Mouse (Mus musculus) cortical plate, adult 2 months (tissue): ENCODE data around the gene Ptch2.

Experiments
- CTCF ChIP-seq: fragments of 200-500 bp; IDR thresholded peaks from 2 replicates; pipeline ENCODE4 v1.5.1; 2011; ENCODE audit warnings: mild to moderate bottlenecking, control low read depth, low read length; ENCODE audit not compliant: insufficient read depth; ENCODE audit errors: extremely low read depth
- POLR2A ChIP-seq: fragments of 200-500 bp; IDR thresholded peaks from 2 replicates; pipeline ENCODE4 v1.6.1; 2011; ENCODE audit warnings: mild to moderate bottlenecking, low read length, control low read depth; ENCODE audit not compliant: insufficient read depth; ENCODE audit errors: extremely low read depth

DNA sequence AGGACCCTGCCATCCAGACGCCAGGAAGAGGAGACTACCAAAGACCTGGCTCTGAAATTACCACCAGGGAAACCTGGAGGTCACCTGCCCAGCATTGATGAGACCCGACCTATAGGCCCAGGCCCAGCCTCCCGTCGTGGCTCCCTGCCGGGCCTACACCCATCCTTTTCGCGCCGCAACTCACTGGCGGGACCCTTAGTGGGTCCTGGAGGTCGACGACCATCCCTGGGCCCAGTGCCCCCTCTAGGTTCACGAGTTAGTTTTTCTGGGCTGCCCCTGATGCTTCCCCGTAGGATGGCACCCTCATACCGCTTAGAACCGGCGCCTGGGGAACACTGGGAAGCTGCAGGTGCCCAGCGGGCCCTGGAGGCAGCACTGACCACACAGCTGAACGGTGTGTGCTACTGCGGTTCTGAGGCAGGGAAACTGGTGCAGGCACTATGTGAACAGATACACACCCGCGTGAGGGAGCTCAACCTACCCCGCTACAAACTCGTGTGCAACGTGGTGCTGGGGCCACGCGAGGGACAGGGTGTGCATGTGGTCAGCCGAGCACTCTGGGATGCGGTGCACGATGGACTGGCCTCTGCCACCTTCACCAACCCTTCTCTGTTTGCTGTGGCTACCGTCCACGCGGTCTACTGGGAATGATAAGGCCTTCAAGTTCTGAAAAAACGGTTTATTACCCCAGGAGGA is 32.3 kb downstream of the Ptch2 start:
- TF ChIP-seq CTCF, result no peak
- TF ChIP-seq POLR2A, result no peak
